Mouse (Mus musculus) kidney, embryonic 14.5 days (tissue): ENCODE data around the gene Cyp1b1. TPM values are rescaled to one million over a fixed set of nuclear protein-coding genes. Genes with fewer than 3 reads are reported as not detected.

ENCODE experiments used
- ATAC-seq: fragments of 200-750 bp; cut with Nextera tagmentation; 2 replicates; pipeline ENCODE4 v1.8.0; 2017; ENCODE audit warnings: moderate number of reproducible peaks, mild to moderate bottlenecking, moderate TSS enrichment, moderate library complexity; ENCODE audit not compliant: low FRiP score, low TSS enrichment
- H3K27ac ChIP-seq: fragments of 300-500 bp; sonication (generic); 2 replicates; pipeline ENCODE4 v1.5.1; 2014; ENCODE audit warnings: low read depth, mild to moderate bottlenecking, low read length, moderate library complexity, mixed read lengths
- H3K27me3 ChIP-seq: fragments of 300-500 bp; sonication (generic); 2 replicates; pipeline ENCODE4 v1.6.1; 2014; ENCODE audit warnings: mild to moderate bottlenecking, low read length; ENCODE audit not compliant: control insufficient read depth, insufficient read depth
- H3K36me3 ChIP-seq: fragments of 300-500 bp; sonication (generic); 2 replicates; pipeline ENCODE4 v1.6.1; 2014; ENCODE audit warnings: low read length, mixed read lengths; ENCODE audit not compliant: control insufficient read depth, insufficient read depth
- H3K4me1 ChIP-seq: fragments of 300-500 bp; sonication (generic); 2 replicates; pipeline ENCODE4 v1.6.1; 2014; ENCODE audit warnings: low read length, mixed read lengths; ENCODE audit not compliant: control insufficient read depth, insufficient read depth
- H3K4me2 ChIP-seq: fragments of 300-500 bp; sonication (generic); replicated peaks from 2 replicates; pipeline ENCODE4 v1.6.1; 2014; ENCODE audit warnings: low read depth, mild to moderate bottlenecking, low read length
- H3K4me3 ChIP-seq: fragments of 300-500 bp; sonication (generic); 2 replicates; pipeline ENCODE4 v1.5.1; 2014; ENCODE audit warnings: mild to moderate bottlenecking, low read length
- H3K9ac ChIP-seq: fragments of 300-500 bp; sonication (generic); 2 replicates; pipeline ENCODE4 v1.6.1; 2014; ENCODE audit warnings: low read depth, mild to moderate bottlenecking, low read length, moderate library complexity
- H3K9me3 ChIP-seq: fragments of 300-500 bp; sonication (generic); 2 replicates; pipeline ENCODE4 v1.6.1; 2016; ENCODE audit warnings: low read length; ENCODE audit not compliant: control insufficient read depth
- WGBS: fragments of 180-500 bp; shearing (Covaris S2); extraction: QIAGEN DNeasy Blood & Tissue Kit; methylation state at CpG from one replicate; pipeline ENCODE4 v1.1.7; 2014; 5-methylcytosine and 5-hydroxymethylcytosine counted together
- polyA plus RNA-seq: library from polyadenylated mRNA; unstranded; fragments of >200 nt; fragmentation: Nextera tagmentation; extraction: Ambion mirVana; gene quantifications from 2 replicates; pipeline ENCODE4 v1.2.1, GENCODE M21; 2014

Gene Cyp1b1
- polyA plus RNA-seq, 1 experiment from 2014 or later, result 16.5 TPM

DNA sequence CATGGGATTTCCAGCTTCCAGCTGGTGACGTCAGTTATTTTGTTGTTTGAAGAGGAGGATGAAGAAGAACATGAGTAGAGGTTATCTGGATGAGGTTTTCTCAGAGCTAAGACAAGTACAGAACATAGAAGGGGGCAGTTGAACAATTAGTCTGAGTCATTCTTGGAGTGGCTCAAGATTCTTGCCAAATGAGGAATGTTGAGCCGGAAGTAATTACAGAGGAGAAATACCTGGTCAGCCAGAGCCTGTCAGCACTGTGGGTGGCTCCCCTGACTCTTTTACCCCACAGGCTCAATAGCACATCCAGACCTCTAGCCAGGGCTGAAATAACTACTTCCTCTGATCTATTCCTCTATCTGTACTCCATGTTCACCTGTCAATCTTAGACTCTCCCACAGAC lies 44.0 kb downstream of the Cyp1b1 start:
- Histone ChIP-seq H3K36me3 (no peaks in the 10 kb centered on the region), H3K4me2 (no peak overlapping the region), H3K4me1 (no peaks in the 10 kb centered on the region), H3K4me3 (no peak overlapping the region), H3K9me3 (no peaks in the 10 kb centered on the region), H3K27me3 (no peaks in the 10 kb centered on the region), H3K9ac (no peak overlapping the region), H3K27ac (no peak overlapping the region)
- ATAC-seq, result no peak
- whole genome bisulfite sequencing, result 71% methylated on average over 2 of the region's 2 CpGs

DNA sequence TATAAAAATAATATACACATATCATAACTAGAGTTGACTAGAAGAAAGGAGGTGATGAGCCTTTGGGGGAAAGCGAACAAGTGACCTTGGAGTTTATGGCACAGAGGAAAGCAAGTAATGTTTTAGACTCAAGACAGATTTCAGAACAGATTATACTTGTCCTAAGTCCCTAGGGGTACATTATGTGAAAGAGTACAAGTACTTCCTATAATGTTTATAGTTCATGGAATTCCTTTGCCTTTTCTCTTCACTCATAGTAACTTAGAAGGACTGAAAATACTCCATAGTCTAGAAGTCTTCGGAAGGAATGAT lies 50.8 kb downstream of the Cyp1b1 start:
- Histone ChIP-seq H3K27me3 (no peaks in the 10 kb centered on the region), H3K36me3 (no peaks in the 10 kb centered on the region), H3K4me3 (no peak overlapping the region), H3K9me3 (no peaks in the 10 kb centered on the region), H3K27ac (no peak overlapping the region), H3K4me1 (no peaks in the 10 kb centered on the region), H3K4me2 (no peak overlapping the region), H3K9ac (no peak overlapping the region)
- 87% methylated on average over 2 of the region's 2 CpGs for WGBS
- ATAC-seq, result no peak

DNA sequence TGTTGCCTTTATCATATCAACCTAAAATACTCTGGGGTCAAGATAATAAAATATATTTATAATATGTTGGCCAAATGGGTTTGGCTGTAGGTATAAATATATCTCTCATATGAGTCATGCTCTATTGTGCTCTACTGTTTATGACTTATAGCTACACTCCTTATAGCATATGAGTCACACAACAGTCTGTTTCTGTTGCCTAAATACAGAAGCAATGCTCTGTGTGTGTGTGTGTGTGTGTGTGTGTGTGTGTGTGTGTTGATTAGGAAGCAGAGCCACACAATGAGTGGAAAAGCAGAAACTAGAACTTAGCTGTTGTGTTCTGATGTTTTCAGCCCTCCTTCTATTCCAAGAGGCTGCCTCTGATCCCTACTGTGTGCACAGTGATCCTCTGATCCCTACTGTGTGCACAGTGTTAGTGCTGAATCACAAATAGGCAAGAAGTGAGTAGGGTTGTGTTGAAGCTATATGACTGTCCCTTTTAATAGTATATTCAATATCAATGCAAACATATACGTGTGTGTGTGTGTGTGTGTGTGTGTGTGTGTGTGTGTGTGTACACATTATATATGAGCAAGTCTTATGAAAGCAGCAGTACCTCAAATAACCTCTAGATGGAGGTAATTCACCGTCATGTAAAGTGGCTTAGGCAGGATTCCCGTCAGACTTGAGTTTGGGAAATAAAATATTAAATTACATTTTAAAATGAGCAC lies 51.3 kb downstream of the Cyp1b1 start:
- Histone ChIP-seq H3K9me3 (no peaks in the 10 kb centered on the region), H3K4me1 (no peaks in the 10 kb centered on the region), H3K9ac (no peak overlapping the region), H3K4me2 (no peak overlapping the region), H3K27ac (no peak overlapping the region), H3K4me3 (no peak overlapping the region), H3K36me3 (no peaks in the 10 kb centered on the region), H3K27me3 (no peaks in the 10 kb centered on the region)
- WGBS, result 15% methylated on average over 3 of the region's 3 CpGs
- no peak for ATAC-seq

DNA sequence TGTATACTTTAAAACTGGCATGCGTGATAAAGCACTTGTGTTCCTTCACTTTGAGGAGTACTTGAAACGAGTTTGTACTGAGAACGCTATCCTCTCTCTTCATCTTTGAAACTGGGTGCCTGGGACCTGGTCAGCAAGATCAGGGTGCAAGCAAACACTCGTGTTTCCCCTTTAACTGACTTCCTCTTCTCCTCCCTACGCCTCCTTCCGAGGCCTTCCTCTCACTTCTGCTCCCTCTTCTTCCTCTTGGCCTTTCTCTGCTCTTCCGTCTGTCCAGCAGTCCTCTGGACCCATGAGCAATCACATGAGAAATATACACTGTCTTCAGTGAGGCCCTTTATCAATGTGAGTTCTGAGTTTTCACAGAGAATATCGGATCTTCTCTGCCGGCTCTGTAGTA lies 53.0 kb downstream of the Cyp1b1 start:
- Histone ChIP-seq H3K4me2 (no peak overlapping the region), H3K4me1 (no peaks in the 10 kb centered on the region), H3K36me3 (no peaks in the 10 kb centered on the region), H3K27ac (no peak overlapping the region), H3K4me3 (no peak overlapping the region), H3K9me3 (no peaks in the 10 kb centered on the region), H3K27me3 (no peaks in the 10 kb centered on the region), H3K9ac (no peak overlapping the region)
- 79% methylated on average over 9 of the region's 9 CpGs for WGBS
- ATAC-seq, result no peak

DNA sequence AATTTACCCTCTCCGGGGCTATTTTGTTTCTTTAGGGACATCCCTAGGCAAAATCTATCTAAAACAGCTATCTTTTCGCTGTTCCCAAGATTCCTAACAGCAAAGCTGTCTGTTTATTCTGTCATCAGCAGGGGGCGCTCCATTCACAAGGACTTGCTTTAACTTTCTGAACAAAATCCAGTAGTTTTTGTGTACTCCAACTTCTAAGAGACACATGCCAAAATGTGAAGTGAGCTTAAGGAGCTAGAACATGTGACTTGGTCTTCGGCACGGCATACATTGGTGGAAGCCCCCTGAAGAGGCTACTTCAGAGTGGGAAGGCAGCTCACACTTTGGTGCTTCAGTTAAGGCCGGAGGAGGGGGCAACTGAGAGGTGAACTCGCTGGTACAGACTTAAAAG lies 53.5 kb downstream of the Cyp1b1 start:
- WGBS, result 49% methylated on average over 7 of the region's 7 CpGs
- H3K4me2 ChIP-seq, result no peak overlapping the region
- H3K9me3 ChIP-seq, result no peaks in the 10 kb centered on the region
- H3K27me3 ChIP-seq, result no peaks in the 10 kb centered on the region
- H3K27ac ChIP-seq, result no peak overlapping the region
- no peaks in the 10 kb centered on the region for H3K4me1 ChIP-seq
- no peak overlapping the region for H3K9ac ChIP-seq
- H3K4me3 ChIP-seq, result no peak overlapping the region
- no peak for ATAC-seq
- no peaks in the 10 kb centered on the region for H3K36me3 ChIP-seq

DNA sequence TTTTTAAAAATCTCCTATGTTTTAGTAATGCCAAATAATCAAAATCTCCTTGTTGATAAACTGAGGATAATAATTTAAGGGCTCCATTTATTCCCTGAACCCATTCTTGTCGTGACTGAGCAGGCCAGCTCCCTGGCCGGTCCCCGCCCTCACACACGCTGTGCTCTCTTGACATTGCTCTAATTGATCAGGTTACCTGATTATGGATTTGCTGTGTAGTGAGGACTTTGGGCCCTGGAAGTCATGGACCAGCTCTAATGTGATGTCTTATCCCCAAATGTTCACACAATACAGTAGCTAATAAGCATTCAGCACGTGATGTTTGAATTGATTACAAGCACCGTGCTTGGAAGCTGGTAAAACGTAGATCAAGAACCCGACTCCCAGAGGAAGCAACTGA lies 56.0 kb downstream of the Cyp1b1 start:
- no peak overlapping the region for H3K4me3 ChIP-seq
- WGBS, result 43% methylated on average over 8 of the region's 8 CpGs
- ATAC-seq, result no peak

DNA sequence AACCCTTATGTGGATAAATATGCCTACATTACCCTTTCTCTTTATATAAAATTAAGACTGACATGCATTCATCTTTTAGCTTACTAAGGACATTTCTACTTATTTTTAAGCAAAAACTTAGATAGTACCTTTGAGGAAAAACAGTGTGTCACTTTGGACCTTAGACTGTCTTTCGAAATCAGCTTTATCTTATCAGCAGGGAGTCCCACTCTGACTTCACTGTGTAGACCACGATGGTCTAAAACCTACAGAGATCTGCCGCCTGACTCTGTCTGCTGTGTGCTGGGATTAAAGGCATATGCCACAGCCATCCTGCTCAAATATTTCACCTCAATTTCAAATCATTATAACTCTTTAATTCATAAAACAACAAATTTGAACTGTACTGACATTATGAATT lies 56.4 kb downstream of the Cyp1b1 start:
- WGBS, result 53% methylated on average over 3 of the region's 3 CpGs

More for the DNA sequence above, 56.0 kb downstream of the Cyp1b1 start:
- Histone ChIP-seq H3K9ac (no peak overlapping the region), H3K36me3 (no peaks in the 10 kb centered on the region), H3K27ac (no peak overlapping the region), H3K27me3 (no peaks in the 10 kb centered on the region), H3K4me1 (no peaks in the 10 kb centered on the region), H3K9me3 (no peaks in the 10 kb centered on the region), H3K4me2 (no peak overlapping the region)

DNA sequence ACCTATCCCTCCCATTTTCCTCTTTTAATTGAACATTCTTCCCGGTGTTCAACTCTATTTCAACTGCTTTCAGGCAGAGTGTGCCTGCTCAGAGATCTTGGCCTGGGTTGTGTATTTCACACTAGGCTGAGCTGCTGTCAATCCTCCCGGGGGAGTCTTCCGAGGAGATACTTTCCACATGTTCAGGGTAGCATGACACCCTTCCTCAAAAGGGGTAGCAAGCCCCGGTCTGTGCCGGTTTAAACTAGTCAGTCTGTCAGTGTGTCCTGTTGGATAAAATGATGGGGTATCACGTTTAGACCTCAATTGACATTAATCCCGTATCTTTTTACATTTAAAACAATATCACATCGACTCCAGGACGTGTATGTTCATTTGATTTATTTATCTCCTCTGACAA lies 57.1 kb downstream of the Cyp1b1 start:
- Histone ChIP-seq H3K36me3 (no peaks in the 10 kb centered on the region), H3K9ac (no peak overlapping the region), H3K4me1 (no peaks in the 10 kb centered on the region), H3K27me3 (no peaks in the 10 kb centered on the region), H3K9me3 (no peaks in the 10 kb centered on the region), H3K4me2 (no peak overlapping the region), H3K4me3 (no peak overlapping the region), H3K27ac (no peak overlapping the region)
- 25% methylated on average over 9 of the region's 9 CpGs for WGBS
- ATAC-seq, result peak; percentile 97

More for the DNA sequence above, 56.4 kb downstream of the Cyp1b1 start:
- Histone ChIP-seq H3K36me3 (no peaks in the 10 kb centered on the region), H3K4me2 (no peak overlapping the region), H3K4me1 (no peaks in the 10 kb centered on the region), H3K9ac (no peak overlapping the region), H3K27me3 (no peaks in the 10 kb centered on the region), H3K4me3 (no peak overlapping the region), H3K27ac (no peak overlapping the region), H3K9me3 (no peaks in the 10 kb centered on the region)
- no peak for ATAC-seq

DNA sequence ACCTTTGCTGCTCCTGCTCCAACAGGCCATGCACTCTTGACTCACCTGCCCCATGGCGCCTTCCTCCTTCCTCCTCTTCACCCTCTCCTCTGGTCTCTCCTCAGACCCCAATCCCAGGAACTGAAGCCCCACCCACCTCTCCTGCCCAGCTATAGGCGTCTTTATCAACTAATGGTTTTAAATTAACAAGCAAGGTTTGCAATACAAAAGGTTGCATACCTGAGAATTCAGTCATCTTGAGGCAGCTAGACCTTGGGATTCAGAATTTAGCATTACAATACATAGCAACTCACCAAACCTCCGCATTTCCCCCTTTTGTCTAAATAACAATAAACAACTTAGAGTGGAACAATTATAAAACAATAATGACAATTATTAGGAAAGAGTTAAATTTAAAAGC lies 60.7 kb downstream of the Cyp1b1 start:
- no peak overlapping the region for H3K27ac ChIP-seq
- WGBS, result 77% methylated on average over 3 of the region's 3 CpGs
- H3K9me3 ChIP-seq, result no peaks in the 10 kb centered on the region
- H3K9ac ChIP-seq, result no peak overlapping the region
- H3K4me1 ChIP-seq, result no peaks in the 10 kb centered on the region
- H3K4me3 ChIP-seq, result no peak overlapping the region
- H3K27me3 ChIP-seq, result no peaks in the 10 kb centered on the region
- no peak for ATAC-seq
- no peak overlapping the region for H3K4me2 ChIP-seq
- no peaks in the 10 kb centered on the region for H3K36me3 ChIP-seq
